Mouse (Mus musculus): ENCODE measurements around the gene Trp53inp2.
A peak's percentile ranks its signal among the peaks of the same experiment; 100 is the strongest.

Trp53inp2 gene

GRCm38 (mm10) chr2:155385090-155385489, 4.2 kb downstream of the Trp53inp2 start:
- peak; percentile 92 for DNase-seq (ENCODE audit: low spot score)

DNA sequence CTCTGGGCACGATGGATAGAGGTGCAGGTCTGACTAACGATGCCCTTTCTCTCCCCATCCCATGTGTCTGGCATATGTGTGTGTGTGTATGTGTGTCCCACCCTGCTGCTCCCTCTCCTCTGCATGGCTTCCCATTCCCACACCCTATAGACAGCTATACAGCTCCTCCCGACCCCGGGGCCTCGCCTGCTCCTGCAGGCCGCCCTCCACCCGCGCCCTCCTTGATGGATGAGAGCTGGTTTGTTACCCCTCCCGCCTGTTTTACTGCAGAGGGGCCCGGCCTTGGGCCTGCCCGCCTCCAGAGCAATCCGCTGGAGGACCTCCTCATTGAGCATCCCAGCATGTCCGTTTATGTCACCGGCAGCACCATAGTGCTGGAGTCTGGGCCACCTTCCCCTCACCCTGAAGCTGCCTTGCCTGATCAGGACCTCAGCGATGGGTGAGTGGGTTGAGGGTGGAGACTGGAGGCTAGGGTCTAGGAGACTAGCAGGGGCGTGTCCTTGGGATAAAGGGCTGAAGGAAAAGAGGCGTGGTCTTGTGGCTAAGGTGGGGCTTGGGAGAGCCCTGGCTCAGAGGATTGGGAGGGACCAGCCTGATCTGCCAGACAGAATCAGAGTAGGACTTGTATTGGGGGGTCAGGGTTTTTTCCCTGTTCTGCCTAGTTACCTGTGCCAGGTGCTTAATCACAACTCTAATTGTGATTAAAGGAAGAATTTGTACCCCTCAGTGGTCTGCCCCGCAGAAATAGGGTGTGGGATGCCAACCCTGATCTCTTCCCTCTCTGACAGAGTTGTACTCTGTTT, 5.1 kb downstream of the Trp53inp2 start:
- no peak for DNase-seq (ENCODE audit: low spot score)

DNA sequence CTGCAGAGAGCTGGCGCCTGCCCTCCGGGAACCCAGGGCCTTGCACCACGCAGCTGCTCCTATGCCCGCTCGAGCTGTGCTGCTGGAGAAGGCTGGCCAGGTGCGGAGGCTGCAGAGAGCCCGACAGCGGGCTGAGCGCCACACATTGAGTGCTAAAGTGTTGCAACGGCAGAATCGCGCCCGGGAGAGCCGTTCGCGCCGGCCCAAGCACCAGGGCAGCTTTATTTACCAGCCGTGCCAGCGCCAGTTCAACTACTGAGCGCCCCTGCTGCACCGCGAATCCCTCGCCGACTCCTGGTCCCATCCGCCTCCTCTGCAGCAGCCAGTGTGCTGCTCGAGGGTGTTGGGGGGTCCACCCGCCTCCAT, 5.7 kb downstream of the Trp53inp2 start:
- no peak for DNase-seq (ENCODE audit: low spot score)

DNA sequence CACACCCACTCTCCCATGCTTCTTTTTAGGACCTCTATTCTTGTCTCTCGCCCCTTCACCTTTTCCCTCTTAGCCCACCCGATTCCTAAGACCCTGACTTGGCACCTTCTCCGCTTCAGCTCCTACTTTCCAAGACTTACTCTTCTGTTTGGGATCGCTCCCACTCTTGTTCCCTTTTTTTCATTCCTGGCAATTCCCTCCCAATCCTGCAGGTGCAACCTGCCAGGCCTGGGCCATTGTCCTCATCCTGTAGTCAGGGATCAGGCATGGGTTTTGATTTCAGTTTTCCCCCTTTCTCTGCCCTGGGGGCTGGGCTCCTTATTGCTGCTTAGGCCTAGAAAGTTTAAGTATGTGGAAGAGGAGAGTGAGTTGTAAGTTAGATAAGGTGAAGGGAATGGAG, 6.2 kb downstream of the Trp53inp2 start:
- DNase-seq (ENCODE audit: low spot score) = no peak

DNA sequence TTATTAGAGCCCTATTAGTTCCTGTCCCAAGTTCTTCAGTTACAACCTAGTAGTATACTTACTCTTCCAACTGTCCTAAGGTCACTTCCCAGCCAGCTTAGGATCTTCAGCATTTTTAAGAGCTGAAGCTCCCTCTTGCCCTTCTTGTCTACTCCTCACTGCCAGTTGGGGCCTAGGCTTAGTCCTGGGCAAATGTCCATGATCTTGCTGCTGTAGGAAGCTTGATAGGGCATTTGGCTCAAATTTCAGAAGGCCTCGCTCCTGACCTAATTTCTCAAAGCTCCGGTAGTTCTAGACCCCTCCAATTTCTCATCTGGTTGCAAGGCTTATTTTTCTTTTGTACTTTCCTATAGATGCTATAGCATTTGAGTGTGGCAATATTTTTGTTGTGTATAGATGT, 7.7 kb downstream of the Trp53inp2 start:
- DNase-seq (ENCODE audit: low spot score) = no peak

DNA sequence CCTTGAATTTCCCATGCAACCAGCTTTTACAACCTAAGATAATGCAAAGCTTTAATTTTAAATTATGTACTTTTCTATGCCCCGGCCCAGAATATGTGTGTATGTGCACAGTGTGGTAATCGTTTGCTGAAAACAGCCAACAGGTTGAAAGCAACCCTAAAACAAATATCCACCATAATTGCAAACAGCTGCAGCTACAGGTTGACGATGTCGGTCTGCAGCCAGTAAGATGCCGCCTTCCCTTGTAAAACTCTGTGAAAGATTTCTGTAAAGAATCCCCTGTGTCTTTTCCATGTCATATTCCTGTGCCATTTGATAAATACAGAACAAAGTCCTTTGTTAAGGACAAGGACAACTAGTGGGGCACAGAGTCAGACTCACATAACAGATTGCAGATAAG, 13.7 kb downstream of the Trp53inp2 start:
- DNase-seq (ENCODE audit: low spot score) = no peak

- DNase-seq (ENCODE audit: low spot score) = no peak
Measured at GRCm38 (mm10) chr2:155400276-155400675, 19.4 kb downstream of the Trp53inp2 start.

DNA sequence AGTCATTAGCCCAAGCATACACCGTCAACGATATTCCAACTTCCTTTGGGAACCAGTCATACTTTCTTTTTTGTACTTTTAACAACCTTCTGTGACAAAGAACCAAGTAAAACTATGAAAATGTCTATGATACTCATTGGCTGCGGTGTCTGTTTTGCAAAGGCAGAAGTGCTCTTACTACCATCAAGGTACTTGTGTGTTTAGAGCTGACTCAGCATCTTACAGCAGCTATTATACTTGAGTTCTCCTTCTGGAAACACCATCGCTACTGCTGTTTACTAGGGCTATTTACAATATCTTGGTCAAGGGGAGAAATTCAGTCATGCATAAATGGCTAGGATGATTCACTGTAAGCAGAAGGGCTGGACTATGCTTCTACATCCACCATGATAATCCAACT, 21.1 kb downstream of the Trp53inp2 start:
- DNase-seq (ENCODE audit: low spot score) = no peak

DNA sequence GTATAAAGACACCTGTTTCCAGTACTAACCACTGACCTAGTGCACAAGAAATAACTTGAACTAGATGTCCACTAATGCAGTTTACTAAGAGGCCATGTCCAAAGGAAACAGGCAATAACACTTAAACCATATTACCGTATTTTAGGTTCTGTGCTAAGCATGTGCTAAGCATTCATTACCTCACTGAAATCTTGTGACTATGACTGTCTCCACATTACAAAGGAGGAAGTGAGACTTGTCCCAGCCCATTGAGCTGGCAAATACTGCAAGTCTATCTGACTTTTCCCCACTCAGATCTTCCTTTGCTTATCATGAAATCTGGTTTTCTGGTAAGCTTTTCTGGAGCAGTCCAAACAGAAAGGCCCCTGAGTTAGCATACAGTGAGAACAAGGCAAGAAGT, 23.8 kb downstream of the Trp53inp2 start:
- no peak for DNase-seq (ENCODE audit: low spot score)

DNA sequence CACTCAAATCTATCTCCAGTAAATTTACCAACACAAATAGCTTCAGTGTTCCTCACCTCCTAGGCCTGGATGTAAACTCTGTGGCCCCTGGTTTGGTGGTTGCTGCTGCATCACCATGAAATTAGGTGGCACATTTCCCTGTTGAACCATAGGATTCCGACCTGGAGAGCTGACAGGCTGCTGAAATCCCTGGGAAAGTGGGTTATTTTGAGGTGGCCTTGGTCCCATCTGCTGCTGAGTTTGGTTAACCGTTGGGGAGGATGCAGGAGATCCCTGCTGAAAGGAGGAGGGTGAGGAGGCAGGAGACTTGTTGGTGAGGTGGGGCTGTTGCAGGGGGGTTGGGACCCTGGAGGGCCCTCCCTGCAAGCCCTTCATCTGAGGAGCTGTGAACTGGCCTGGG, 40.1 kb downstream of the Trp53inp2 start:
- no peak for DNase-seq (ENCODE audit: low spot score)

GRCm38 (mm10) chr2:155436445-155436844, 55.6 kb downstream of the Trp53inp2 start:
- DNase-seq (ENCODE audit: low spot score) = no peak

Data from testis, postnatal 10 days (tissue).